Mouse (Mus musculus) spleen, postnatal 14 days (tissue): ENCODE data around the gene Apc2.

Source experiments
- DNase-seq, 2 experiments: peaks; one replicate each; pipeline ENCODE4 v3.0.0; 2021 to 2022; ENCODE audit warnings: low spot score in 2 of 2

The Apc2 gene

DNA sequence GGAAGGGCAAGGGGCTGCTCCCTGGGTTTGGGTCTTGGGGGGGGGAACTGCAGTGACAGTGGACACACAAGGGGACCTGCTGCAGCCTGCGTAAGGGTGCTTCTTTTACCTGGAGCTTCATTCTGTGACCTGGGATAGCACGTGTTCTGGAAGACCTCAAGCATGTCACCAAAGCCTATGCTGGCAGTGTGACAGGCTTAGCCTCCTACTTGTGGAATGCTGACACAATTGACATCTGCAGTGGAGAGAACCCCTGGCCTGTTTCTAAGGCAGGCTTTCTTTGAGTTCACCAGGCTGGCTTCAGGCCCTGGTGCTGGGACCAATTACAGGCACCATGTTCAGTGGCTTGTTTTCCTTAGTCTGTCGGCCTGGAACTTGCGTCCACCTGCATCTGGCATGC lies 1.5 kb upstream of the Apc2 start:
- no peak for DNase-seq

GRCm38 (mm10) chr10:80294788-80295303 lies 931 bp upstream of the Apc2 start:
- no peak for DNase-seq

GRCm38 (mm10) chr10:80296824-80297223 lies 1.0 kb downstream of the Apc2 start:
- DNase-seq: no peak

GRCm38 (mm10) chr10:80297526-80298133 lies 1.9 kb downstream of the Apc2 start:
- no peak for DNase-seq

DNA sequence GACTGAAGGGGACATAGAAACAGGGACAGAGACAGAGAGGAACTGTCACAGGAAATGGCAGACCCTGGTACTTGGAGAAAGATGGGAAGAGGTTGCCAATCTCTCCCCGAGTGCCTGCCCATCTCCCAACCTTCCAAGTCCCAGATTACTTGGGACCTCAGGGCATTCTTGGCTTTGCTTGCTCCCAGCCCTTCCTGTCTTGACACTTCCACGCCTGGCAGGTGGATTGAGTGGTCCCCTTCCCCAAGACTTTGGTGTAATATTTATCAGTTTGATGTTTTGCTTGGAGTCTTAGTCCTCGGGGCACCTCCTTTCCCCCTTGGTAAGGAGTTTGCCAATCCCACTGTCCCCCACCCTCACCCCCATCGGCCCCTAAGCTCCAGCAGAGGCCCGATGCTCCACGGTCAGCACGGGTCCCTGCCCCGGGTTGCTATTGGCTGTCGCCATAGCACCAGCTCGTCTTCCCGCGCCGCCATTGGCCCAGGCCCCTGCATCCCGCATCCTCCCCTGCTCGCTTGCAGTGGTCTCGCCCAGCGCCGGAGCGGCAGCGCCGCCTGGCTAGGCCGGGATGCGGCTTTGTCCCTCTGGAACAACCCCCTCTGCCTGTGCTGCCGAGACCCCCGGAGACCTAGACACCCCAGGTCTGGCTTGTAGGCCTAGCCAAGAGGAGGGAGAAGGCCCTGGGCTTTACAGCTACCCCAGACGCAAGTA lies 2.9 kb downstream of the Apc2 start:
- no peak for DNase-seq

DNA sequence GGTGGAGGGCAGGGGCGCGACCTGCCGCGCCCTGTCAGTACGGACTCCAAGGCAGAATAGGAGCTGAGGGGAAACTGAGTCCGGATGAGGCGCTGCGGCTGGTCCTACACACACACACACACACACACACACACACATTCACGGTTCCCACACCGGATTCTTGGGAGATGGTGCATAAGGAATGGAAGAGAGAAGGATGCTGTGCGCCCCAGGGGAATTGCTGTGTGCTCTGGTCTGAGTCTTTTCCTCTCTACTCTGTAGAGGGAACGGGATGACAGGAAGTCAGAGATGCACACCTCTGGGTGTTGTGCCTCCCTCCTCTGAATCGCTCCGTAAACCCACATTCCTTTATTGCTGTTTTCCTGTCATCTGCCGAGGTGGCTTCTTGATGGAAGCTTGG lies 3.5 kb downstream of the Apc2 start:
- no peak for DNase-seq

DNA sequence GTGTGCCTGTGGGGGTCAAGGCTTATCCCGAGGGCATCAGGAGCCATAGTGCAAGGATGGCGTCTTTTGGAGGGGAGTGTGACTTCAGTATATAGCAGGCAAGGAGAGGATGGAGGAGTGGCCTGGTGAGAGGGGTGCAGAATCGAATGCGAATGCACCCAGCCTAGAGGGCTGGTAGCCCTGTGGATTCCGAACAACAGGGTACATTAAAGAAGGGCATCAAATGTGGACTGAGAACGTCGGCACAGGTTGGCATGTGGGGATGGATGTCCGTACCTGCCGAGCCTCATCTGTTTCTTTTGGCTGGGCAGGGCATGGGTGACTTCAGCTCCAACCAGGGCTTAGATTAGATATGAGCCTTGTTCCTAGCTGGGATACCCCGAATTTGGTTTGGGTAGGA lies 4.0 kb downstream of the Apc2 start:
- DNase-seq: no peak

DNA sequence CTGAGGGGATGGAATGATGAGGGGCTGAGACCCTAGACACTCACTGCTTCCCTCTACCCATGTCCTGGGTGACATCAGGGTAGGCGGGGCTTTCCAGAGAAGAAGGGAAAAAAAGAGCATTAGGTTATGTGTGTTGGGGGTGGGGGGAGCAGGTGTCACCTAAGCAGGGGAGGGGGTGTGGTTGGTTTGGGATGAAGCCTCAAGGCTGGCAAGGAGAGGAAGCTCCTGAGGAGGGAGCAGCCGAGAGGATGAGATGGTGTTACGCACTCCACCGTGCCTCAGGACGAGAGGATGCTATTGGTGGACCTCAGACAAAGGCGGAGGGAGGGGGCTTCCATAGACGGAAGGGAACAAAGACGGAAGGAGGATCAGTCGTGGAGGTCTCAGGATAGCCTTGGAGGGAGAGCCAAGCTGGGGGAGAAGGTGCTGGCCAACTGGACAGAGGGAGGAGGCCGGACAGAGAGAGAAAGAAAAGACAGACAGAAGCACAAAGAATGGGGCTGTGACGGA lies 5.0 kb downstream of the Apc2 start:
- no peak for DNase-seq

- DNase-seq: no peak
Observed at GRCm38 (mm10) chr10:80301256-80302081, 5.7 kb downstream of the Apc2 start.

GRCm38 (mm10) chr10:80302082-80302355 lies 6.2 kb downstream of the Apc2 start:
- DNase-seq: no peak

GRCm38 (mm10) chr10:80302471-80302881 lies 6.7 kb downstream of the Apc2 start:
- no peak for DNase-seq

- no peak for DNase-seq
Observed at GRCm38 (mm10) chr10:80304458-80304857, 8.7 kb downstream of the Apc2 start.

DNA sequence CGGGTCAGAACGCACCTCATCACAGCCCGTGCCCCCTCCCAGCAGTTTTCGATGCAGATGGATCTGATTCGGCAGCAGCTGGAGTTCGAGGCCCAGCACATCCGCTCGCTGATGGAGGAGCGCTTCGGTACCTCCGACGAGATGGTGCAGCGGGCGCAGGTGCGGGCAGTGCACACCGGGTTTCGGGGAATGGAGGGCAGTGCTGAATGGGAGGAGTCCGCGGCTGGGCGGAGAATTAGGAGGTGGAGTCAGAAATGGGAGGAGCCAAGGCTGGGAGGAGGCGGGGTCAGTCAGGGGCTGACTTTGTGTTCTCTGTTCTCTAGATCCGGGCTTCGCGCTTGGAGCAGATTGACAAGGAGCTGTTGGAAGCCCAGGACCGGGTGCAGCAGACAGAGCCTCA lies 9.1 kb downstream of the Apc2 start:
- peak; percentile 48 to 52 for DNase-seq

DNA sequence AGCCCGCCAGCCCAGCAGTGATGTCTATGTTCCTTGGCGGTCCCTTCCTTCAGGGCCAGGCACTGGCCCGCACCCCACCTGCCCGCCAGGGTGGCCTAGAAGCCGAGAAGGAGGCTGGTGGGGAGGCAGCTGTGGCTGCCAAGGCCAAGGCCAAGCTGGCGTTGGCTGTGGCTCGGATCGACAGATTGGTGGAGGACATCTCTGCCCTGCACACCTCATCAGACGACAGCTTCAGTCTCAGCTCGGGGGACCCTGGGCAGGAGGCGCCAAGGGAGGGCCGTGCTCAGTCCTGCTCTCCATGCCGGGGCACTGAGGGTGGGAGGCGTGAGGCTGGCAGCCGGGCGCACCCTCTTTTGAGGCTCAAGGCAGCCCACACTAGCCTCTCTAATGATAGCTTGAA lies 15.8 kb downstream of the Apc2 start:
- no peak for DNase-seq

DNA sequence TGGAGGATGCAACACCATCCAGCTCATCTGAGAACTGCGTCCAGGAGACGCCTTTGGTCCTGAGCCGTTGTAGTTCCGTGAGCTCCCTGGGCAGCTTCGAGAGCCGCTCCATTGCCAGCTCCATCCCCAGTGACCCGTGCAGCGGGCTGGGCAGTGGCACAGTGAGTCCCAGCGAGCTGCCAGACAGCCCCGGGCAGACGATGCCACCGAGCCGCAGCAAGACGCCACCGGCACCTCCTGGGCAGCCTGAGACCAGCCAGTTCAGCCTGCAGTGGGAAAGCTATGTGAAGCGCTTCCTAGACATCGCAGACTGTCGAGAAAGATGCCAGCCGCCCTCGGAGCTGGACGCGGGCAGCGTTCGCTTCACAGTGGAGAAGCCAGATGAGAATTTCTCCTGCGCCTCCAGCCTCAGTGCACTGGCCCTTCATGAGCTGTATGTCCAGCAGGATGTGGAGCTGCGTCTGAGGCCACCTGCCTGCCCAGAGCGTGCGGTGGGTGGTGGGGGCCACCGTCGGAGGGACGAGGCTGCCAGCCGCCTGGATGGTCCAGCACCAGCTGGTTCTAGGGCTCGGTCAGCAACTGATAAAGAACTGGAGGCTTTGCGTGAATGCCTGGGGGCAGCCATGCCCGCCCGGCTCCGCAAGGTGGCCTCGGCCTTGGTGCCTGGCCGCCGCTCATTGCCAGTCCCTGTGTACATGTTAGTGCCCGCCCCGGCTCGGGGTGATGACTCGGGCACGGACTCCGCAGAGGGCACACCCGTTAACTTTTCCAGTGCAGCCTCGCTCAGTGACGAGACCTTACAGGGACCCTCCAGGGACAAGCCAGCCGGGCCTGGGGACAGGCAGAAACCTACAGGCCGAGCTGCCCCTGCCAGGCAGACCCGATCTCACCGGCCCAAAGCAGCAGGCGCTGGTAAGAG lies 17.1 kb downstream of the Apc2 start:
- DNase-seq: no peak

DNA sequence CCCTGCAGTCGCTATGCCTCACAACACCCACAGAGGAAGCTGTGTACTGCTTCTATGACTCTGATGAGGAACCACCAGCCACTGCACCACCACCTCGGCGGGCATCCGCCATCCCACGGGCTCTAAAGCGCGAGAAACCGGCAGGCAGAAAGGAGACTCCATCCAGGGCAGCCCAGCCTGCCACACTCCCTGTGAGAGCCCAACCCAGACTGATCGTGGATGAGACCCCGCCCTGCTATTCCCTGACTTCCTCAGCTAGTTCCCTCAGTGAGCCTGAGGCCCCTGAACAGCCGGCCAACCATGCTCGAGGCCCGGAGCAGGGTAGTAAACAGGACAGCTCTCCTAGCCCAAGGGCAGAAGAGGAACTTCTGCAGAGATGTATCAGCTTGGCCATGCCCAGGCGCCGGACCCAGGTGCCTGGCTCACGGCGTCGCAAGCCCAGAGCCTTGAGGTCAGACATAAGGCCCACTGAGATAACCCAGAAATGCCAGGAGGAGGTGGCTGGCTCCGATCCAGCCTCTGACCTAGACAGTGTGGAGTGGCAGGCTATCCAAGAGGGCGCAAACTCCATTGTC lies 17.9 kb downstream of the Apc2 start:
- DNase-seq: peak in 1 of 2 experiments; percentile 48

- no peak for DNase-seq
Observed at GRCm38 (mm10) chr10:80314494-80315001, 18.8 kb downstream of the Apc2 start.

- DNase-seq: no peak
Observed at GRCm38 (mm10) chr10:80315315-80315714, 19.5 kb downstream of the Apc2 start.

DNA sequence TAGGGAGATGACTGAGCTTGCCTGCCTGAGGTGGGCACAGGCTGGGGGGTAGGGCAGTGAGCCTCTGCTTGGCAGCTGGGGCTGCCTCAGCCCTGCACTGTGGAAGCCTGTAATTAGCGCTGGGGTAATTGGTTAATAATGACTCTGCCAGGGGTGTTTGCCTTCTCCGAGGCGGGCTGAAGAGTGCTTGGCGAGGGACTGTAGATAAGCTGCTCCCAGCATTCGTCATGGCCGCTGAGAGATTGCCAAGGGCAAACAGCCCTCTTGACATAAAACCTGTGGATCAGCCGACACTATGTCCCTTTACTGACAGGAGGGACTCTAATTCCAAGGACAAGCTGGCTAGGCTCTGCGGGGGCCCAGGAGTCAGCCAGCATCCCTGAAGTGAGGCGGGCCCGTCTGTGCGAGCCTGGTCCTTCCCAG lies 20.6 kb downstream of the Apc2 start:
- DNase-seq: no peak

- no peak for DNase-seq
Observed at GRCm38 (mm10) chr10:80317011-80317410, 21.2 kb downstream of the Apc2 start.

DNA sequence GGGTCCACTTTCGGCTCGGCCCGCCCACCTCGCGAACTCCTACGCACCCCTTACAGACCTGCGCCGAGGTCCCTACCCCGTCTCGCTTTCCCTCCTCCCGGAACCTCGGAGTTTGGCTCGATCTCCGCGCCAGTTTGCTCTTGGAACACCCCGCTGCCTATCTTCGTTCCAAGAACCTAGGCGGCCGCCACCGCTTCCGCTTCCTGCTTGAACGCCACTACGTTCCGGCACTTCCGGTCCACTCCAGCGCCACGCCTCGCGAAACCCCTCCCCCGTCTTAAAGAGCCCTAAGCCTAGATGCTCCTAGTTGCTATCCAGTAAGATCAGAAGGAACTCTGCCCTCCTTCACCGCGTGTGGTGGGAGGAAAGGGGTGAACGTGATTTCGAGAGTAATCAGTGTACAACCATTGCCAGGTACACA lies 24.6 kb downstream of the Apc2 start, which contains the start of gene 2310011J03Rik:
Gene 2310011J03Rik, minus strand, starts transcription at position 198 of the 421 bp plus-strand sequence.
- DNase-seq: peak; percentile 79 to 84
